Mouse (Mus musculus) T-helper 1 cell (primary cell): Measurements from ENCODE around the gene Tomm6.

Experiments used
- in situ Hi-C: fragments of 300-600 bp; cut with MboI, MseI; formaldehyde crosslinking; loops from one replicate; pipeline ENCODE4 v1.15.1; 2025; ENCODE audit warnings: high pct_unique_total_duplicates

Tomm6 gene

GRCm38 (mm10) chr17:47694503-47695336 is 6.5 kb upstream of the Tomm6 start, which contains the start of gene Prickle4:
TSS of gene Prickle4 (minus strand) at chr17:47694736.
- in situ Hi-C loops = no loop called here

DNA sequence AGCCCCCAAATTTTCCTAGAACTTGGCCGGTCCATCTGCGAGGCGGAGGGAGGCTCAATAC is 6.1 kb upstream of the Tomm6 start, which contains the start of gene Gm21981:
Gene Gm21981, minus strand, starts transcription at position 14 of the 61 bp plus-strand sequence.
- in situ Hi-C loops = no loop called here

DNA sequence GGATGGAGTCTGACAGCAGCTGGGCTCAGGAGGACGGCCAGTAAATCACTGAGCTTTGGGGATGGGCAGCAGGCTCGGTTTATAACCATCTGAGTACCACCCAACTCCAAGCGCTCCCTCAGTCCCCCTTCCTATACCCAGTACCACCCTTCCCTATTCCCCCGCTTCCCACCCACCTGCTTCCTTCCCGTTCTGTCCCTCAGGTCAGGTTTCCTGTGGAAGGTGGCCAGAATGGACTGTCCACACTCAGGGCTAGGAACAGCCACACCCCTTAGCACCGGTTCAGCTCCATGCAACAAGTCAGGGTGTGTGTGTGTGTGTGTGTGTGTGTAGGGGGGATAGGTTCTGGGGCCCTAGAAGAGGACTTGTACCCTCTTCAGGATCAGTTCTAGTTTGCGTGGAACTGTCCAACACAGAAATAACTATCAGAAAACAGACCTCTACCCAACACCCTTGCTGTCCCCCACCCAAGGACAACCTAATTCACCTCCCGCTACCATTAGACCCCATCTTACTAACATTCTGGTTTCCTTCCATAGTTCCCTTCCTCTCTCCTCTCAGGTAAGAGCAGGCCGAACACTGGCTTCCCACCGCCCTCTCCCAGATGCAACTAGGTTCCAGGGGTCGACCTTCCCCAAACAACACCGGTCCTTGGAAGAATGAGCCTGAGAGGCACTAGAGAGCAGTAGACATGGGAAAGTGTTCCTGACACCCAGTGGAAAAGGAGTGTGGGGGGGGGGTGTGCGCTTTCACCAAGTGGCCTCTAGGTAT is 5.7 kb upstream of the Tomm6 start:
- in situ Hi-C loops = no loop called here

- in situ Hi-C loops = no loop called here
Observed at GRCm38 (mm10) chr17:47691650-47692049, 3.5 kb upstream of the Tomm6 start.

GRCm38 (mm10) chr17:47689894-47690293 is 1.7 kb upstream of the Tomm6 start:
- in situ Hi-C loops = no loop called here

GRCm38 (mm10) chr17:47688608-47689575 is 706 bp upstream of the Tomm6 start, which contains the start of gene Frs3:
TSS of gene Frs3 (plus strand) at chr17:47689030.
- in situ Hi-C loops = no loop called here

- in situ Hi-C loops = no loop called here
Observed at GRCm38 (mm10) chr17:47687409-47688343, 510 bp downstream of the Tomm6 start.

GRCm38 (mm10) chr17:47682836-47683235 is 5.3 kb downstream of the Tomm6 start:
- in situ Hi-C loops = no loop called here

DNA sequence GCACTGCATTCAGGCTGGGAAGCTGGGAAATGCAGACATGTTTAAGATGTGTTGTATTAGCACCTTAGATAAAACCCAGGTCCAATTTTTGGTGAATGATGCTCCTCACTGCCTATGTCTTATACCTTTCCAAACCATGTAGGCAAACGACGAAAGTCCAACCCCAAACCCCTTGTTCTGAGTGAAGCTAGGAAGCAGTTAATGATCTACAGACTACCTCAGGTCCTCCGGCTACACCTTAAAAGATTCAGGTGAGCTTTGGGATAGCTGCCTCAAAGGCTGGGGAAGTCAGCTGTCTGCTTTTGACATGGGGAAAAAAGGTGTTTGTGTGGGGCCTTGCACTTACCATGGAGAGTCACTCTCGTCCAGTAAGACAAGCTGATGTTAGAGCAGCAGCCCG is 9.5 kb downstream of the Tomm6 start:
- in situ Hi-C loops = no loop called here

- in situ Hi-C loops = no loop called here
Observed at GRCm38 (mm10) chr17:47678238-47678637, 9.9 kb downstream of the Tomm6 start.

- in situ Hi-C loops = no loop called here
Observed at GRCm38 (mm10) chr17:47676581-47676980, 11.6 kb downstream of the Tomm6 start.

GRCm38 (mm10) chr17:47672311-47673111 is 15.7 kb downstream of the Tomm6 start:
- in situ Hi-C loops = no loop called here

GRCm38 (mm10) chr17:47671988-47672310 is 16.2 kb downstream of the Tomm6 start:
- in situ Hi-C loops = no loop called here

DNA sequence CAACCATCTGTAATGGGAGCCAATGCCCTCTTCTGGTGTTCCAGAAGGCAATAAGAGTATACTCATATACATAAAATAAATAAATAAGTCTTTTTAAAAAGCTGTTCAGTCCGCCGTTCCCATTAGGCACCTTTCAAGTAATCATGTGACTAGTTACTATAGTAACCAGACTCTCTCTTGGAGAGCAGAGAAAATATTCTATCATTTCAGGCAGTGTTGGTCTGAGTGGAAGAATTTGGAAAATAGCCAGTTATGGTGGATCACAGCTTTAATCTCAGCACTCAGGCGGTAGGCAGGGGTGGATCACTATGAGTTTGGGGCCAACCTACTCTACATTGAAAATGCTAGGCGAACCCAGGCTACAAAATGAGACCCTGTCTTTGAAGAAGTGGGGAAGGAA is 19.0 kb downstream of the Tomm6 start:
- in situ Hi-C loops = no loop called here

GRCm38 (mm10) chr17:47664474-47664873 is 23.7 kb downstream of the Tomm6 start:
- in situ Hi-C loops = no loop called here

- in situ Hi-C loops = no loop called here
Observed at GRCm38 (mm10) chr17:47663009-47663713, 25.0 kb downstream of the Tomm6 start.

GRCm38 (mm10) chr17:47658741-47659243 is 29.4 kb downstream of the Tomm6 start:
- in situ Hi-C loops = no loop called here

- in situ Hi-C loops = no loop called here
Observed at GRCm38 (mm10) chr17:47657901-47658300, 30.3 kb downstream of the Tomm6 start.

- in situ Hi-C loops = no loop called here
Observed at GRCm38 (mm10) chr17:47655697-47656096, 32.5 kb downstream of the Tomm6 start.
